Mouse (Mus musculus) cerebellum, adult 2 months (tissue): ENCODE data around the gene AC124502.3.

Experiments used
- CTCF ChIP-seq: fragments of 200-500 bp; IDR thresholded peaks from 2 replicates; pipeline ENCODE4 v1.5.1; 2011; ENCODE audit warnings: low read depth, mild to moderate bottlenecking, control low read depth, low read length, moderate library complexity, borderline replicate concordance; ENCODE audit not compliant: insufficient read depth
- POLR2A ChIP-seq: fragments of 200-500 bp; IDR thresholded peaks from 2 replicates; pipeline ENCODE4 v1.6.1; 2011; ENCODE audit warnings: low read length, control low read depth, borderline replicate concordance; ENCODE audit not compliant: insufficient read depth

DNA sequence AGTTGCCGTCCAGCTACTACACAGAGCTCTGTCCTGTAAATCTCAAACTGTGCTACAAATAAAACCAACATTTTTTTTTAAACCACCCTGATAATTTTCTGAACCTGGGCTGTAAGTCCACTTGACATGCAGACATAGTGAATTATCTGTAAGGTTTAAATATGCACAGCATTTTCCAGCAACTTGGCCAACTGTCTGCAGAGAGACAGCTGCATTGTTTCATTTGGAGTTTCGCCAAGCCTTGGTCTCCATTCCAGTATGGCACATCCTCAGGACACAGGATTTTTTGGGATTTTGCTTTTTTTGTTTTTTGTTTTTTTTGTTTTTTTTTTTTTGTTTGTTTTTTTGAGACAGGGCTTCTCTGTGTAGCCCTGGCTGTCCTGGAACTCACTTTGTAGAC lies 17.3 kb upstream of the AC124502.3 start:
- TF ChIP-seq POLR2A (no peak), CTCF (no peak)
